In genomic region chr10:97245674-97246073, GRCm38 (mm10) we compare ENCODE assay signal across 22 mouse cellular contexts.
DNase-seq lines count a peak whose midpoint lies in the region; ATAC-seq and TF ChIP-seq lines count a peak whose summit lies in the region.
"Had no signal": no experiment of that assay in that cellular context is flagged by ENCODE, and none has a peak within 500 bp of the region (broad histone marks: within the 10 kb centered on the region; RNA-seq: fewer than 3 reads in every experiment).

No protein-coding gene starts in this region.

- WGBS in forebrain, postnatal 0 days = 48% methylated on average over 3 of the region's 3 CpGs
- 67% methylated on average over 3 of the region's 3 CpGs for WGBS in forebrain, embryonic 15.5 days

- H3K4me1 ChIP-seq in forebrain, postnatal 0 days (ENCODE audit: insufficient read depth) = no peaks in the 10 kb centered on the region
- 0 out of 2 replicates have a peak, but pooled peaks cover 4% of the 10 kb centered on the region for H3K4me1 ChIP-seq in forebrain, embryonic 15.5 days
- H3K4me1 ChIP-seq: embryonic facial prominence, embryonic 13.5 days had no signal

- DNase-seq in forebrain, postnatal 0 days = no peak
- DNase-seq in 3T3-L1 (ENCODE audit: low read depth, low spot score) = peak; percentile 14
- DNase-seq in brain, adult 2 months (ENCODE audit: low read depth, low spot score) = peak; percentile 11
- DNase-seq in adrenal gland, adult (ENCODE audit: inconsistent age in 2 of 2, low spot score in 1 of 2) = no peak
- DNase-seq: adrenal gland, adult 2 months; adrenal gland, postnatal 10 days; adrenal gland, postnatal 25 days; B cell, adult 2 months; cerebellum, adult 11-12 months; cerebellum, adult 2 months; cerebellum, adult 9-10 months; cerebellum, postnatal 10 days; cerebellum, postnatal 25 days had no signal

- peak; percentile 16; the same call in 1 of the 2 replicates for ATAC-seq in forebrain, postnatal 0 days
- no peak for ATAC-seq in forebrain, embryonic 15.5 days (replicated peaks)
- ATAC-seq: activated CD4-positive, CD25-positive, alpha-beta regulatory T cell, adult 4 months; CD4-positive, CD25-positive, alpha-beta regulatory T cell, adult 4 months; forebrain, embryonic 13.5 days; forebrain, embryonic 16.5 days; Patski had no signal

- H3K9me3 ChIP-seq in forebrain, postnatal 0 days (ENCODE audit: low read length) = no peaks in the 10 kb centered on the region
- no peaks in the 10 kb centered on the region for H3K9me3 ChIP-seq in forebrain, embryonic 15.5 days
- H3K9me3 ChIP-seq: embryonic facial prominence, embryonic 13.5 days; forebrain, embryonic 13.5 days had no signal

- H3K4me3 ChIP-seq in forebrain, postnatal 0 days (ENCODE audit: low read depth, low read length) = no peak overlapping the region
- no peak overlapping the region for H3K4me3 ChIP-seq in forebrain, embryonic 15.5 days
- H3K4me3 ChIP-seq: embryonic facial prominence, embryonic 13.5 days; forebrain, embryonic 13.5 days had no signal

- no peaks in the 10 kb centered on the region for H3K36me3 ChIP-seq in forebrain, postnatal 0 days (ENCODE audit: insufficient read depth)
- H3K36me3 ChIP-seq in forebrain, embryonic 15.5 days = no peaks in the 10 kb centered on the region
- H3K36me3 ChIP-seq: embryonic facial prominence, embryonic 13.5 days; G1E had no signal

- no peaks in the 10 kb centered on the region for H3K27me3 ChIP-seq in forebrain, postnatal 0 days (ENCODE audit: insufficient read depth, low read length)
- H3K27me3 ChIP-seq in forebrain, embryonic 15.5 days = no peaks in the 10 kb centered on the region
- H3K27me3 ChIP-seq: CH12.LX; embryonic facial prominence, embryonic 13.5 days; forebrain, embryonic 13.5 days had no signal

- H3K4me2 ChIP-seq in forebrain, postnatal 0 days (ENCODE audit: low read depth) = no peak overlapping the region
- H3K4me2 ChIP-seq in forebrain, embryonic 15.5 days (replicated peaks) = no peak overlapping the region
- H3K4me2 ChIP-seq: embryonic facial prominence, embryonic 13.5 days; forebrain, embryonic 13.5 days had no signal

- TF ChIP-seq CTCF in forebrain, postnatal 0 days (IDR thresholded peaks at IDR 0.05; ENCODE audit: low read depth) = no peak

- no peak overlapping the region for H3K27ac ChIP-seq in forebrain, postnatal 0 days (ENCODE audit: low read depth, low read length)
- H3K27ac ChIP-seq in forebrain, embryonic 15.5 days (replicated peaks) = no peak overlapping the region
- H3K27ac ChIP-seq: embryonic facial prominence, embryonic 13.5 days; forebrain, embryonic 13.5 days had no signal

- H3K9ac ChIP-seq in forebrain, postnatal 0 days = no peak overlapping the region
- H3K9ac ChIP-seq in forebrain, embryonic 15.5 days (replicated peaks) = no peak overlapping the region
- H3K9ac ChIP-seq: embryonic facial prominence, embryonic 13.5 days; forebrain, embryonic 13.5 days had no signal

Comparison
In these comparisons a context has a peak if more than half of its experiments do, and no peak if none do; other contexts are left out.
1. DNase-seq: peak in 3T3-L1 (single experiment) and brain, adult 2 months (single experiment); none in forebrain, postnatal 0 days (single experiment) and adrenal gland, adult (0 of 2).